Mouse (Mus musculus): ENCODE results near the gene Slc25a42.

The Slc25a42 gene

GRCm38 (mm10) chr8:70215092-70215491, 3.0 kb upstream of the Slc25a42 start:
- no peak for DNase-seq (ENCODE audit: low read depth, low spot score)

- DNase-seq (ENCODE audit: low read depth, low spot score), result no peak
Measured at GRCm38 (mm10) chr8:70214411-70214810, 2.3 kb upstream of the Slc25a42 start.

- no peak for DNase-seq (ENCODE audit: low read depth, low spot score)
Measured at GRCm38 (mm10) chr8:70211726-70212111, 386 bp downstream of the Slc25a42 start.

- DNase-seq (ENCODE audit: low read depth, low spot score), result no peak
Measured at GRCm38 (mm10) chr8:70211275-70211674, 830 bp downstream of the Slc25a42 start.

GRCm38 (mm10) chr8:70210538-70210937, 1.6 kb downstream of the Slc25a42 start:
- DNase-seq (ENCODE audit: low read depth, low spot score), result no peak

- DNase-seq (ENCODE audit: low read depth, low spot score), result no peak
Measured at GRCm38 (mm10) chr8:70208130-70208529, 4.0 kb downstream of the Slc25a42 start.

- no peak for DNase-seq (ENCODE audit: low read depth, low spot score)
Measured at GRCm38 (mm10) chr8:70204757-70205156, 7.3 kb downstream of the Slc25a42 start.

- no peak for DNase-seq (ENCODE audit: low read depth, low spot score)
Measured at GRCm38 (mm10) chr8:70203072-70203471, 9.0 kb downstream of the Slc25a42 start.

- no peak for DNase-seq (ENCODE audit: low read depth, low spot score)
Measured at GRCm38 (mm10) chr8:70201417-70201816, 10.7 kb downstream of the Slc25a42 start.

GRCm38 (mm10) chr8:70200098-70200681, 11.9 kb downstream of the Slc25a42 start:
- DNase-seq (ENCODE audit: low read depth, low spot score), result no peak

GRCm38 (mm10) chr8:70197603-70198002, 14.5 kb downstream of the Slc25a42 start:
- DNase-seq (ENCODE audit: low read depth, low spot score), result no peak

- DNase-seq (ENCODE audit: low read depth, low spot score), result no peak
Measured at GRCm38 (mm10) chr8:70195762-70196161, 16.3 kb downstream of the Slc25a42 start.

- no peak for DNase-seq (ENCODE audit: low read depth, low spot score)
Measured at GRCm38 (mm10) chr8:70194191-70194590, 17.9 kb downstream of the Slc25a42 start.

- no peak for DNase-seq (ENCODE audit: low read depth, low spot score)
Measured at GRCm38 (mm10) chr8:70193238-70193637, 18.9 kb downstream of the Slc25a42 start.

GRCm38 (mm10) chr8:70188707-70189106, 23.4 kb downstream of the Slc25a42 start:
- no peak for DNase-seq (ENCODE audit: low read depth, low spot score)

GRCm38 (mm10) chr8:70183194-70183593, 28.9 kb downstream of the Slc25a42 start:
- no peak for DNase-seq (ENCODE audit: low read depth, low spot score)

GRCm38 (mm10) chr8:70181903-70182252, 30.2 kb downstream of the Slc25a42 start:
- DNase-seq (ENCODE audit: low read depth, low spot score), result no peak

- no peak for DNase-seq (ENCODE audit: low read depth, low spot score)
Measured at GRCm38 (mm10) chr8:70181212-70181902, 30.7 kb downstream of the Slc25a42 start.

GRCm38 (mm10) chr8:70179082-70179481, 33.0 kb downstream of the Slc25a42 start:
- DNase-seq (ENCODE audit: low read depth, low spot score), result no peak

GRCm38 (mm10) chr8:70178231-70178630, 33.9 kb downstream of the Slc25a42 start:
- no peak for DNase-seq (ENCODE audit: low read depth, low spot score)

GRCm38 (mm10) chr8:70174079-70174478, 38.0 kb downstream of the Slc25a42 start:
- no peak for DNase-seq (ENCODE audit: low read depth, low spot score)

GRCm38 (mm10) chr8:70173320-70173719, 38.8 kb downstream of the Slc25a42 start:
- no peak for DNase-seq (ENCODE audit: low read depth, low spot score)

GRCm38 (mm10) chr8:70172043-70172681, 39.9 kb downstream of the Slc25a42 start, which contains the start of gene Tmem161a:
Gene Tmem161a (plus strand): TSS chr8:70172356.
- peak; percentile 93 for DNase-seq (ENCODE audit: low read depth, low spot score)

All from skeletal muscle tissue, adult 2 months (tissue).